In genomic region chr13:72211716-72212115, GRCm38 (mm10) we compare ENCODE assay signal across 23 mouse cellular contexts.
DNase-seq lines count a peak whose midpoint lies in the region; ATAC-seq and TF ChIP-seq lines count a peak whose summit lies in the region.
"Had no signal": no experiment of that assay in that cellular context is flagged by ENCODE, and none has a peak within 500 bp of the region (broad histone marks: within the 10 kb centered on the region; RNA-seq: fewer than 3 reads in every experiment).

No protein-coding gene starts in this region.

- H3K9me3 ChIP-seq in lung, embryonic 16.5 days (ENCODE audit: control insufficient read depth, low read length), result no peaks in the 10 kb centered on the region
- no peaks in the 10 kb centered on the region for H3K9me3 ChIP-seq in lung, postnatal 0 days (ENCODE audit: low read length)
- H3K9me3 ChIP-seq in kidney, embryonic 14.5 days (ENCODE audit: control insufficient read depth, low read length), result no peaks in the 10 kb centered on the region
- no peaks in the 10 kb centered on the region for H3K9me3 ChIP-seq in midbrain, embryonic 15.5 days
- H3K9me3 ChIP-seq: heart, embryonic 13.5 days had no signal

- no peak overlapping the region for H3K27ac ChIP-seq in lung, embryonic 16.5 days (ENCODE audit: low read length)
- H3K27ac ChIP-seq in lung, postnatal 0 days (ENCODE audit: low read length), result no peak overlapping the region
- no peak overlapping the region for H3K27ac ChIP-seq in kidney, embryonic 14.5 days (ENCODE audit: low read depth, low read length)
- H3K27ac ChIP-seq in midbrain, embryonic 15.5 days, result no peak overlapping the region
- H3K27ac ChIP-seq: gastrocnemius, adult 2 months; heart, embryonic 13.5 days; hindbrain, embryonic 14.5 days; hindbrain, postnatal 0 days had no signal

- peak; percentile 71 for ATAC-seq in lung, embryonic 16.5 days (ENCODE audit: low read depth)
- peak; percentile 93 for ATAC-seq in lung, postnatal 0 days
- no peak for ATAC-seq in kidney, embryonic 14.5 days (ENCODE audit: low FRiP score, low TSS enrichment)
- no peak for ATAC-seq in midbrain, embryonic 15.5 days (replicated peaks)
- ATAC-seq: CD4-positive, CD25-positive, alpha-beta regulatory T cell, adult 4 months; forebrain, embryonic 14.5 days; forebrain, postnatal 0 days; hindbrain, postnatal 0 days had no signal

- H3K36me3 ChIP-seq in lung, embryonic 16.5 days (ENCODE audit: control insufficient read depth, insufficient read depth, low read length), result no peaks in the 10 kb centered on the region
- H3K36me3 ChIP-seq in lung, postnatal 0 days (ENCODE audit: insufficient read depth, low read length), result no peaks in the 10 kb centered on the region
- no peaks in the 10 kb centered on the region for H3K36me3 ChIP-seq in kidney, embryonic 14.5 days (ENCODE audit: control insufficient read depth, insufficient read depth, low read length)
- no peaks in the 10 kb centered on the region for H3K36me3 ChIP-seq in midbrain, embryonic 15.5 days (replicated peaks)
- H3K36me3 ChIP-seq: heart, embryonic 13.5 days had no signal

- no peak for TF ChIP-seq CTCF in lung, postnatal 0 days (IDR thresholded peaks at IDR 0.05)

- peak; percentile 3 to 5 for DNase-seq in lung, adult 18-20 months
- no peak for DNase-seq in lung, postnatal 14 days
- peak; percentile 72 for DNase-seq in lung, postnatal 0 days (ENCODE audit: low spot score)
- DNase-seq: adrenal gland, adult 2 months; adrenal gland, postnatal 14 days; cerebellum, adult 11 months; cerebellum, adult 2 months; cerebellum, adult 9-11 months; cerebellum, postnatal 25 days; forebrain, postnatal 0 days; gastrocnemius, adult 2 months; gastrocnemius, postnatal 14 days; heart, adult 18-20 months; heart, postnatal 14 days; heart, postnatal 4 days had no signal

- no peak overlapping the region for H3K4me2 ChIP-seq in lung, embryonic 16.5 days (ENCODE audit: low read depth, low read length)
- no peak overlapping the region for H3K4me2 ChIP-seq in lung, postnatal 0 days (replicated peaks; ENCODE audit: low read depth, low read length)
- no peak overlapping the region for H3K4me2 ChIP-seq in kidney, embryonic 14.5 days (replicated peaks; ENCODE audit: low read depth, low read length)
- no peak overlapping the region for H3K4me2 ChIP-seq in midbrain, embryonic 15.5 days
- H3K4me2 ChIP-seq: heart, embryonic 13.5 days; hindbrain, embryonic 14.5 days had no signal

- peak; percentile 14; the same call in 1 of the 2 replicates for TF ChIP-seq EP300 in lung, postnatal 0 days (IDR thresholded peaks at IDR 0.05)

- no peaks in the 10 kb centered on the region for H3K27me3 ChIP-seq in lung, embryonic 16.5 days (ENCODE audit: control insufficient read depth, insufficient read depth, low read depth, low read length)
- H3K27me3 ChIP-seq in lung, postnatal 0 days (replicated peaks; ENCODE audit: insufficient read depth, low read length), result no peaks in the 10 kb centered on the region
- H3K27me3 ChIP-seq in kidney, embryonic 14.5 days (ENCODE audit: control insufficient read depth, insufficient read depth, low read length), result no peaks in the 10 kb centered on the region
- H3K27me3 ChIP-seq in midbrain, embryonic 15.5 days (replicated peaks), result no peaks in the 10 kb centered on the region
- H3K27me3 ChIP-seq: heart, embryonic 13.5 days had no signal

- H3K4me3 ChIP-seq in lung, embryonic 16.5 days (ENCODE audit: low read length), result no peak overlapping the region
- no peak overlapping the region for H3K4me3 ChIP-seq in lung, postnatal 0 days (ENCODE audit: low read depth, low read length)
- no peak overlapping the region for H3K4me3 ChIP-seq in kidney, embryonic 14.5 days (ENCODE audit: low read length)
- H3K4me3 ChIP-seq in midbrain, embryonic 15.5 days, result no peak overlapping the region
- H3K4me3 ChIP-seq: gastrocnemius, adult 2 months; heart, embryonic 13.5 days had no signal

- H3K4me1 ChIP-seq in lung, embryonic 16.5 days (replicated peaks; ENCODE audit: control insufficient read depth, insufficient read depth, low read length), result 0 out of 2 replicates have a peak, but pooled peaks cover 3% of the 10 kb centered on the region
- no peaks in the 10 kb centered on the region for H3K4me1 ChIP-seq in lung, postnatal 0 days (ENCODE audit: insufficient read depth, low read depth, low read length)
- H3K4me1 ChIP-seq in kidney, embryonic 14.5 days (ENCODE audit: control insufficient read depth, insufficient read depth, low read length), result 0 out of 2 replicates have a peak, but pooled peaks cover 6% of the 10 kb centered on the region
- no peaks in the 10 kb centered on the region for H3K4me1 ChIP-seq in midbrain, embryonic 15.5 days

- WGBS in lung, embryonic 16.5 days, result 54% methylated on average over 4 of the region's 4 CpGs
- 52% methylated on average over 4 of the region's 4 CpGs for WGBS in lung, postnatal 0 days
- WGBS in kidney, embryonic 14.5 days, result 81% methylated on average over 4 of the region's 4 CpGs
- 81% methylated on average over 4 of the region's 4 CpGs for WGBS in midbrain, embryonic 15.5 days

- no peak overlapping the region for H3K9ac ChIP-seq in lung, embryonic 16.5 days (ENCODE audit: low read length)
- H3K9ac ChIP-seq in lung, postnatal 0 days (replicated peaks; ENCODE audit: low read depth), result no peak overlapping the region
- H3K9ac ChIP-seq in kidney, embryonic 14.5 days (ENCODE audit: low read depth, low read length), result no peak overlapping the region
- no peak overlapping the region for H3K9ac ChIP-seq in midbrain, embryonic 15.5 days
- H3K9ac ChIP-seq: forebrain, postnatal 0 days; heart, embryonic 13.5 days; hindbrain, embryonic 14.5 days had no signal

Comparison
In these comparisons a context has a peak if more than half of its experiments do, and no peak if none do; other contexts are left out.
1. ATAC-seq: peak in lung, embryonic 16.5 days (single experiment) and lung, postnatal 0 days (single experiment); none in kidney, embryonic 14.5 days (single experiment) and midbrain, embryonic 15.5 days (single experiment).